Mouse (Mus musculus) neural tube, embryonic 14.5 days (tissue): ENCODE measurements around the gene Lmo3. TPM values are rescaled to one million over a fixed set of nuclear protein-coding genes. Genes with fewer than 3 reads are reported as not detected.

ENCODE experiments used
- ATAC-seq: fragments of 200-750 bp; cut with Nextera tagmentation; 2 replicates; pipeline ENCODE4 v1.8.0; 2017; ENCODE audit warnings: low read depth, mild to moderate bottlenecking, moderate TSS enrichment, moderate library complexity
- H3K27ac ChIP-seq: fragments of 300-500 bp; sonication (generic); 2 replicates; pipeline ENCODE4 v1.5.1; 2014; ENCODE audit warnings: low read depth, mild to moderate bottlenecking, control low read depth, low read length, moderate library complexity, mixed read lengths
- H3K27me3 ChIP-seq: fragments of 300-500 bp; sonication (generic); 2 replicates; pipeline ENCODE4 v1.6.1; 2014; ENCODE audit warnings: low read length; ENCODE audit not compliant: control insufficient read depth, insufficient read depth
- H3K36me3 ChIP-seq: fragments of 300-500 bp; sonication (generic); 2 replicates; pipeline ENCODE4 v1.6.1; 2014; ENCODE audit warnings: low read length, mixed read lengths; ENCODE audit not compliant: control insufficient read depth, insufficient read depth
- H3K4me1 ChIP-seq: fragments of 300-500 bp; sonication (generic); 2 replicates; pipeline ENCODE4 v1.6.1; 2014; ENCODE audit warnings: low read length; ENCODE audit not compliant: control insufficient read depth, insufficient read depth
- H3K4me2 ChIP-seq: fragments of 300-500 bp; sonication (generic); 2 replicates; pipeline ENCODE4 v1.6.1; 2014; ENCODE audit warnings: mild to moderate bottlenecking, low read depth, low read length, control low read depth
- H3K4me3 ChIP-seq: fragments of 300-500 bp; sonication (generic); 2 replicates; pipeline ENCODE4 v1.5.1; 2014; ENCODE audit warnings: low read depth, low read length, control low read depth, mixed read lengths
- H3K9ac ChIP-seq: fragments of 300-500 bp; sonication (generic); replicated peaks from 2 replicates; pipeline ENCODE4 v1.6.1; 2014; ENCODE audit warnings: low read depth, mild to moderate bottlenecking, control low read depth, low read length, mixed read lengths
- H3K9me3 ChIP-seq: fragments of 300-500 bp; sonication (generic); 2 replicates; pipeline ENCODE4 v1.6.1; 2016; ENCODE audit warnings: low read length; ENCODE audit not compliant: control insufficient read depth
- WGBS: fragments of 180-500 bp; shearing (Covaris S2); extraction: QIAGEN DNeasy Blood & Tissue Kit; methylation state at CpG from one replicate; pipeline ENCODE4 v1.1.7; 2014; 5-methylcytosine and 5-hydroxymethylcytosine counted together
- polyA plus RNA-seq: library from polyadenylated mRNA; unstranded; fragments of >200 nt; fragmentation: Nextera tagmentation; extraction: Ambion mirVana; gene quantifications from 2 replicates; pipeline ENCODE4 v1.2.1, GENCODE M21; 2014

Lmo3 gene
- polyA plus RNA-seq = 66.6 and 89.8 TPM in 2 replicates

GRCm38 (mm10) chr6:138581734-138582505, at the start of gene Lmo3:
TSS of gene Lmo3 (minus strand) at chr6:138581968.
- WGBS = 69% methylated on average over 13 of the region's 13 CpGs
- Histone ChIP-seq H3K4me1 (peaks cover 6% of the 10 kb centered on the region; the same call in 1 of the 2 replicates), H3K9ac (no peak within 1 kb of the TSS), H3K4me2 (no peak within 1 kb of the TSS), H3K27ac (no peak within 1 kb of the TSS), H3K9me3 (no peaks in the 10 kb centered on the region), H3K27me3 (no peaks in the 10 kb centered on the region), H3K36me3 (no peaks in the 10 kb centered on the region), H3K4me3 (no peak within 1 kb of the TSS)
- peak; percentile 86 for ATAC-seq

DNA sequence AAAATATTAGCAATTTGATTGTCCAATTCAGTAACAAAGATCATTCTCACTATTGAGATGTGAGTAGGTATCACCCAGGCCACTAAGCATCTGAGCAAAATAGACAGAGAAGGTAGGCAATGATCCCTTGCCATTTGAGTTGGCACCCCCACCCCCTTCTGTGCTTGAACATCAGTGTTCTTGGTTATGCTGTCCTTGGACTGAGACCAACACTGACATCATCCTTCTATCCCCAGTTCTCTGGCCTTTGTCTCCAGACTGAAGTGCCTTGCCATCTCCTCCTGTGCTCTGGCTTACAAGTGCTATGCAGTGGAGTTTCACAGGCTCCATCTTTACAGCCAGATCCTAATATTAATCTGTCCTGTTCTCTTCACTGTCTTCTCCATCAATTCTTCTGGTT, 39.0 kb upstream of the Lmo3 start:
- no peak overlapping the region for H3K4me3 ChIP-seq
- no peaks in the 10 kb centered on the region for H3K36me3 ChIP-seq
- H3K27ac ChIP-seq = no peak overlapping the region
- no peak for ATAC-seq
- H3K9ac ChIP-seq = no peak overlapping the region
- H3K4me1 ChIP-seq = no peaks in the 10 kb centered on the region
- H3K9me3 ChIP-seq = no peaks in the 10 kb centered on the region
- H3K4me2 ChIP-seq = no peak overlapping the region
- H3K27me3 ChIP-seq = no peaks in the 10 kb centered on the region

- Histone ChIP-seq H3K4me3 (no peak overlapping the region), H3K4me2 (no peak overlapping the region), H3K27me3 (no peaks in the 10 kb centered on the region), H3K27ac (no peak overlapping the region), H3K4me1 (no peaks in the 10 kb centered on the region), H3K9ac (no peak overlapping the region), H3K9me3 (no peaks in the 10 kb centered on the region), H3K36me3 (no peaks in the 10 kb centered on the region)
- WGBS = 91% methylated on average over 3 of the region's 3 CpGs
- no peak for ATAC-seq
Measured at GRCm38 (mm10) chr6:138618396-138618795, 36.6 kb upstream of the Lmo3 start.

DNA sequence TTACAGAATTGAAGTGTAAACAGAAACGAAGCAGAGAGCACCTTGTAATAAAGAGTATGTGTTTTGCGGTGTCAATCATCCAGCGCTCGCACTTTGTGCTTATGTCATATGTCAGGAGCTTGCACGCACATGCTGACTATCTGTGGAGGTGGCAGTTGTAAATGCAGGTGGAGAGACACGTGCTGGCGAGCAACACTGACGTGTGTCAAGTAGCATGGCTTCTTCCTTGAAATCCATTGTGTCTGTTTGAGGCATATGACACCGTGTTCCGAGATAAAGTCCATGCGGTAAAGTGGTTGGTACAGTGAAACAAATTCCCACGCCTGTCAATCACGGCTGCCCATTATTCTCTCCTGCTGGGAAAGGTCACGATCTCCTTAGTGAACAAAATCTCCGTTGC, 15.2 kb upstream of the Lmo3 start:
- ATAC-seq = no peak
- H3K9me3 ChIP-seq = no peaks in the 10 kb centered on the region
- WGBS = 88% methylated on average over 15 of the region's 15 CpGs

GRCm38 (mm10) chr6:138595991-138596698, 14.4 kb upstream of the Lmo3 start:
- WGBS = 79% methylated on average over 10 of the region's 10 CpGs
- no peak overlapping the region for H3K4me2 ChIP-seq
- no peak overlapping the region for H3K27ac ChIP-seq
- H3K4me1 ChIP-seq = no peaks in the 10 kb centered on the region
- H3K9me3 ChIP-seq = no peaks in the 10 kb centered on the region
- no peaks in the 10 kb centered on the region for H3K27me3 ChIP-seq
- no peak for ATAC-seq
- H3K36me3 ChIP-seq = no peaks in the 10 kb centered on the region
- no peak overlapping the region for H3K4me3 ChIP-seq
- H3K9ac ChIP-seq = no peak overlapping the region

More for the DNA sequence above, 15.2 kb upstream of the Lmo3 start:
- no peak overlapping the region for H3K27ac ChIP-seq
- no peak overlapping the region for H3K4me2 ChIP-seq
- H3K27me3 ChIP-seq = no peaks in the 10 kb centered on the region
- no peaks in the 10 kb centered on the region for H3K36me3 ChIP-seq
- no peak overlapping the region for H3K4me3 ChIP-seq
- H3K4me1 ChIP-seq = no peaks in the 10 kb centered on the region
- H3K9ac ChIP-seq = no peak overlapping the region

DNA sequence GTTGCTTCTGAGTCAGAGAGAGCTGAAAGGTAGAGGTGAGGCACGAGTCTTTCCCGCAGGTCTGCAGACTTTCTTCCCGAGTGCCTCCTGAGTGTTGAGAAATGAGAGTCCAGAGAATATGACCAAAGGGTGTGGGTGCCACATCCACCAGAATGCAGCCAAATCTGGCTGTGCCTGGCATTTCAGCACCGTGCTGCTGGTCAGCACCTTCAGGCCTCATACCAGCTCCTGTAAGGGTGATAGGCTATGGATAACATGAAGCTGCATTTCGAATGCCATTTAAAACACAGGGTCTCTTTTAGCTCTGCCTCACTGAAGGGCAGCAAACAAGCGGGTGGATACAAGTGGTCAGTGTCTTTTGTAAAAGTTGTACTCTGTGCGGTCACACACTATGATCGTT, 1.5 kb upstream of the Lmo3 start:
- no peak overlapping the region for H3K9ac ChIP-seq
- H3K4me2 ChIP-seq = no peak overlapping the region
- H3K27me3 ChIP-seq = no peaks in the 10 kb centered on the region
- ATAC-seq = no peak
- no peaks in the 10 kb centered on the region for H3K36me3 ChIP-seq
- peaks cover 6% of the 10 kb centered on the region; the same call in 1 of the 2 replicates for H3K4me1 ChIP-seq
- no peak overlapping the region for H3K4me3 ChIP-seq
- no peaks in the 10 kb centered on the region for H3K9me3 ChIP-seq
- 63% methylated on average over 8 of the region's 8 CpGs for WGBS
- no peak overlapping the region for H3K27ac ChIP-seq

DNA sequence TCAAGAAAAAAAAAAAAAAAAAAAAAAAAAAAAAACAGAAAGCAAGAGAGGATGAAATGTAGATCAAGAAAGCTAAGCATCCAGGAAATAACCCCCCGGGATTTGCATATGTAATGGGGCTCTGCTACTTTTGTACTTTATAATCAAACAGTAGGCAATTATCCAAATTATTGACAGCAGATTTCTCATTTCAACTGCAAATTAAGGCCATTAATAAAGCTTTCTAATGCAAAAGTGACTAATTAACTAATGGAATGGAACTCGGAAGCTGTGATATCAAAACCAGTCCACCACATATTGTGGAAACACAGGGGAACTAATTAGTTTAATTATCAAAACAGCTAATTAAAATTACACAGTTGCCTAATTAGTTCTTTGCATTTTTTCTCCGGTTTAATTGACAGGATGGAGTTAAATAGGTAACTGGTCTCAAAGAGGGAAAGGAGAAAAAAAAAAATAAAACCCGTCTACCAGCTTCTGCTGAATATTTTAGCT, 785 bp upstream of the Lmo3 start:
- H3K4me2 ChIP-seq = no peak overlapping the region
- no peaks in the 10 kb centered on the region for H3K27me3 ChIP-seq
- H3K9ac ChIP-seq = no peak overlapping the region
- H3K9me3 ChIP-seq = no peaks in the 10 kb centered on the region
- ATAC-seq = no peak
- WGBS = 49% methylated on average over 4 of the region's 4 CpGs
- no peak overlapping the region for H3K27ac ChIP-seq
- H3K4me1 ChIP-seq = peaks cover 6% of the 10 kb centered on the region; the same call in 1 of the 2 replicates
- H3K36me3 ChIP-seq = no peaks in the 10 kb centered on the region
- H3K4me3 ChIP-seq = no peak overlapping the region

DNA sequence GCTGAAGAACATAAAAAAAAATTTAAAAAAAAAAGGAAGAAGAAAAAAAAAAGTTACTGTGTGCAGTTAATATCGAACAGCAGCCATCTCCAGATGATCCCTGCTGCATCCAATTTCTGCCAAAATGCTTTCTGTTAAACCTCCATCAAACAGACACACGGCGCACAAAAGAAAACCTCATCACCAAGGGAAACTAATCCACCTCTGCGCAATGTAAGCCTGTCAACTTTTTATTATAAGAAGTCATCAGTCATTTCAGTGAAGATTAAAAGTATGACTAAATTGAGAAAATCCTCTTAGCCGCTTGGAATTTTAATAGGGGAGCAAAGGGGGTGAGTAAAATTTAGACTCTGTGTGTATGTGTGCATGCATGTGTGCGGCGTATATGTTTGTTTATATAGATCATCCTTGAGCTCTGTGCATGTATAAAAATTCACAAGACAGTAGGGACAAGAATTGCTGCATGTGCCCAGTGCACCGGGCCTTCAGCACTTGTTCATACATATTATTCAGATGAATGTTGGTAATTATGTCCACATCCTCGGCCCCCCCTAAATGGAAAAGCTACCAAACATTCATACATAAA, 1.2 kb downstream of the Lmo3 start:
- H3K9me3 ChIP-seq = no peaks in the 10 kb centered on the region
- ATAC-seq = no peak
- no peaks in the 10 kb centered on the region for H3K36me3 ChIP-seq
- no peaks in the 10 kb centered on the region for H3K27me3 ChIP-seq
- H3K9ac ChIP-seq = no peak overlapping the region
- H3K4me3 ChIP-seq = no peak overlapping the region
- H3K4me1 ChIP-seq = peaks cover 6% of the 10 kb centered on the region; the same call in 1 of the 2 replicates
- H3K4me2 ChIP-seq = no peak overlapping the region
- no peak overlapping the region for H3K27ac ChIP-seq
- 78% methylated on average over 9 of the region's 9 CpGs for WGBS

DNA sequence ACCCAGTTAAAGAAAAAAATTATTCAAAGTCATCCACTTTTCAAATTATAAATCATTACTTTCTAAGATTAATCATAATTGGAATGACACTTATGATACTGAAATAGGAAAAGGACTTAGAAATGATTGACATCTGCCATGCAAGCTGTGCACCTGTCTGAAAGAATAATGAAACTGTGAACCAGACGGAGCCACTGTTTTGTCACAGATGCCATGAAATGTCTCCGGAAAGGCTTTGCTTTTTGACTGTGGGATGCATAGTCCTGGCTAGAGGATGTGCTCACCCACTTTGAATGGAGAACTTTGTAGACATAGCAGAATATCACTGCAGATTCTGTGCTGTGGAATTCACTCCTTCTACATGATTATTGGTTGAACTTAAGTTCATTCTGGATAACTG, 18.4 kb downstream of the Lmo3 start:
- Histone ChIP-seq H3K9me3 (no peaks in the 10 kb centered on the region), H3K36me3 (no peaks in the 10 kb centered on the region), H3K9ac (no peak overlapping the region), H3K4me1 (no peaks in the 10 kb centered on the region), H3K4me3 (no peak overlapping the region), H3K27me3 (no peaks in the 10 kb centered on the region), H3K4me2 (no peak overlapping the region), H3K27ac (no peak overlapping the region)
- 90% methylated on average over 2 of the region's 2 CpGs for WGBS
- ATAC-seq = no peak
